Mouse (Mus musculus): ENCODE measurements around the gene Ssxb8. TPM values are rescaled to one million over a fixed set of nuclear protein-coding genes. Genes with fewer than 3 reads are reported as not detected.
"Not testable (repeated sequence)": the region's sequence is repeated elsewhere in the genome, so short reads cannot be mapped to it uniquely, and the experiment has no call there.

Gene Ssxb8
- polyA plus RNA-seq (2014; fragmentation: Nextera tagmentation; extraction: Ambion mirVana) = not detected in 2 replicates

DNA sequence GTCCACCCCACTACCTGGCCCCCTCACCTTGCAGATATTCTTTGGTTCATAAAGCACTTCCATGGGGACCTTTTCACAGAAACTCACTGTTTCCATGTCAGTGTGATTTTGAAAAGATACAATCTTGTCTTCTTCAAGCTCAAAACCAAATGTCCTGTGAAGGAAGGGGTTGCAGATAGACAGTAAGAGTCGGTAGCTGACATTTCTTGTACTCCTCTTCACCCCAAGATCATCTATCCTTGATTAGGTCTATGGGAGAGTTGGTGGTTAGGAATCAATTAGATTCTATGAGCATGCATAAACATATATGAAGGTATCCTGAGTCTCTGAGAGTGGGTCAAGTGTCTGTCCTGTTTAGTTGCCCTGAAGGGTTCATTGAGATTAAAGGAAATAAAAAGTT lies at the start of gene Ssxb8:
Gene Ssxb8, minus strand, starts transcription at position 101 of the 400 bp plus-strand sequence.
- H3K4me2 ChIP-seq; ATAC-seq (ENCODE audit: low FRiP score); H3K27ac ChIP-seq (ENCODE audit: low read depth, low read length); H3K9ac ChIP-seq (ENCODE audit: low read length); H3K9me3 ChIP-seq (ENCODE audit: control insufficient read depth, low read length); H3K4me1 ChIP-seq (ENCODE audit: control insufficient read depth, insufficient read depth, low read length); H3K36me3 ChIP-seq (ENCODE audit: control insufficient read depth, insufficient read depth, low read length); H3K27me3 ChIP-seq (ENCODE audit: control insufficient read depth, insufficient read depth, low read length); DNase-seq (ENCODE audit: low spot score, missing footprints); H3K4me3 ChIP-seq (ENCODE audit: low read depth, low read length): not testable (repeated sequence)
- WGBS = 67% methylated on average over 1 of the region's 1 CpGs

DNA sequence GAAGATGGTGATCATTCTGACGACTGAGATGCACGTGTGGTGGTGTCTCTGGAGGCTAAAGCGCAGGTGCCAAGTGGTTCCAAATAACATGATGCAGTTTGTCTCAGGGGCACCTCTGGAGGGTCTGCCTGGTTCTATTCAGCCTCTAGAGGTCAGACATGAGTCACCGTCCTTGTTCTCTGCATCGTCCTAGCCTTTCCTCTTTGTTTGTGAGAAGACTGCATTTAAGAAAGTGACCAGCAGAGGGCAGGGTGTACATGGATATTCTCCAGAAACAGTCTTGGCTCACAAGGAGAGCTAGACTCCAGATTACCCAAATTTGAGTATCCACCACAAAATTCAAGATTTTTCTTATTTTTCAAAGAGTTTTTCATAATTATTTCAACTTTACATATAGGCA lies 42.3 kb upstream of the Ssxb8 start:
- Histone ChIP-seq H3K9ac (ENCODE audit: low read length) (no peak overlapping the region), H3K9me3 (ENCODE audit: control insufficient read depth, low read length) (no peaks in the 10 kb centered on the region; the same call in 1 of the 2 replicates), H3K27ac (ENCODE audit: low read depth, low read length) (no peak overlapping the region), H3K27me3 (ENCODE audit: control insufficient read depth, insufficient read depth, low read length) (no peaks in the 10 kb centered on the region), H3K4me3 (ENCODE audit: low read depth, low read length) (no peak overlapping the region), H3K4me2 (no peak overlapping the region), H3K36me3 (ENCODE audit: control insufficient read depth, insufficient read depth, low read length) (no peaks in the 10 kb centered on the region), H3K4me1 (ENCODE audit: control insufficient read depth, insufficient read depth, low read length) (no peaks in the 10 kb centered on the region)
- DNase-seq (ENCODE audit: low spot score, missing footprints) (no peak), ATAC-seq (ENCODE audit: low FRiP score) (no peak)
- WGBS = 42% methylated on average over 5 of the region's 5 CpGs

DNA sequence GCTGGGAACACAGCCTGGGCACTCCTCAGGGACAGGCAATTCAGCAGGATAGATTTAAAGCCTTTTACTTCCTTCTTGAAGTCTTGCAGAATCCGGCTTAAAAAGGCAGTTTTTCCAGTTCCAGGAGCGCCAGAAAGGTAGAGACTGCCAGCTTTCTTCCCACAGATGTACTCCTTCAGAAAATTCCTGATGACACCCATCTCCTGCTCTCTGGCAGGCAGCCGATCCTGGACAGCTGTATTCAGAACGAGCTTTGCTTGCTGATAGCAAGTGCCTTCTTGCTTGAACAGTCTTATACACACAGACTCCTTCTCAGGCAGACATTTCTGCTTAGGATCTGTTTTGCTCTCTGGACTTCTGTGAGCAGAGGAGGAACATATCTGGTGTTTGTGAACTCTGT lies 27.6 kb downstream of the Ssxb8 start:
- Histone ChIP-seq H3K4me1 (ENCODE audit: control insufficient read depth, insufficient read depth, low read length) (no peaks in the 10 kb centered on the region), H3K4me2 (no peak overlapping the region), H3K9me3 (ENCODE audit: control insufficient read depth, low read length) (no peaks in the 10 kb centered on the region; the same call in 1 of the 2 replicates), H3K36me3 (ENCODE audit: control insufficient read depth, insufficient read depth, low read length) (no peaks in the 10 kb centered on the region), H3K9ac (ENCODE audit: low read length) (no peak overlapping the region), H3K4me3 (ENCODE audit: low read depth, low read length) (no peak overlapping the region), H3K27ac (ENCODE audit: low read depth, low read length) (no peak overlapping the region), H3K27me3 (ENCODE audit: control insufficient read depth, insufficient read depth, low read length) (no peaks in the 10 kb centered on the region)
- ATAC-seq (ENCODE audit: low FRiP score) (no peak), DNase-seq (ENCODE audit: low spot score, missing footprints) (no peak)
- WGBS = 79% methylated on average over 4 of the region's 4 CpGs

Other genes with a start within 250 kb of the Ssxb8 start
- gene Ssxb2, start 229.1 kb downstream of the Ssxb8 start, polyA plus RNA-seq (2014; fragmentation: Nextera tagmentation; extraction: Ambion mirVana) = not detected in 2 replicates
- not detected in 2 replicates for gene Gm14459, start 165.9 kb downstream of the Ssxb8 start, polyA plus RNA-seq (2014; fragmentation: Nextera tagmentation; extraction: Ambion mirVana)
- not detected in 2 replicates for gene Ssxb6, start 142.6 kb downstream of the Ssxb8 start, polyA plus RNA-seq (2014; fragmentation: Nextera tagmentation; extraction: Ambion mirVana)
- gene Ssxb3, start 99.0 kb downstream of the Ssxb8 start, polyA plus RNA-seq (2014; fragmentation: Nextera tagmentation; extraction: Ambion mirVana) = not detected in 2 replicates
- gene Ssx9, start 57.6 kb upstream of the Ssxb8 start, polyA plus RNA-seq (2014; fragmentation: Nextera tagmentation; extraction: Ambion mirVana) = not detected in 2 replicates
- gene Ssxb5, start 112.8 kb upstream of the Ssxb8 start, polyA plus RNA-seq (2014; fragmentation: Nextera tagmentation; extraction: Ambion mirVana) = not detected in 2 replicates
- gene Gm6592, start 153.2 kb upstream of the Ssxb8 start, polyA plus RNA-seq (2014; fragmentation: Nextera tagmentation; extraction: Ambion mirVana) = not detected in 2 replicates
- gene Gm5751, start 183.4 kb upstream of the Ssxb8 start, polyA plus RNA-seq (2014; fragmentation: Nextera tagmentation; extraction: Ambion mirVana) = not detected in 2 replicates
- gene B630019K06Rik, start 201.5 kb upstream of the Ssxb8 start, polyA plus RNA-seq (2014; fragmentation: Nextera tagmentation; extraction: Ambion mirVana) = 8.1 and 9.7 TPM in 2 replicates

All from midbrain, embryonic 11.5 days (tissue).